Mouse (Mus musculus): ENCODE measurements at regions not wholly inside any gene's neighbourhood (a gene's known extent, or its start where the extent isn't known, plus 50 kb on each side); places are given as distances from the start of the nearest gene placed in this dataset.

GRCm38 (mm10) chr15:96077756-96078155, 209.6 kb upstream of the Arid2 start:
- TF ChIP-seq CTCF (conservative IDR thresholded peaks at IDR 0.05; ENCODE audit: low read length), result no peak
- TF ChIP-seq NANOG (IDR thresholded peaks at IDR 0.05; ENCODE audit: borderline replicate concordance, low read length), result no peak
- no peak for TF ChIP-seq POU5F1 (IDR thresholded peaks at IDR 0.05; ENCODE audit: borderline replicate concordance, low read length)
